Mouse (Mus musculus): Measurements from ENCODE around the gene Igsf21.

Igsf21 gene

GRCm38 (mm10) chr4:140096283-140096682 lies 150.3 kb downstream of the Igsf21 start:
- DNase-seq (ENCODE audit: low spot score): no peak

- DNase-seq (ENCODE audit: low spot score): no peak
Observed at GRCm38 (mm10) chr4:140094835-140095234, 151.7 kb downstream of the Igsf21 start.

GRCm38 (mm10) chr4:140092367-140092766 lies 154.2 kb downstream of the Igsf21 start:
- DNase-seq (ENCODE audit: low spot score): no peak

GRCm38 (mm10) chr4:140091693-140092092 lies 154.9 kb downstream of the Igsf21 start:
- DNase-seq (ENCODE audit: low spot score): no peak

- no peak for DNase-seq (ENCODE audit: low spot score)
Observed at GRCm38 (mm10) chr4:140089676-140090075, 156.9 kb downstream of the Igsf21 start.

- DNase-seq (ENCODE audit: low spot score): no peak
Observed at GRCm38 (mm10) chr4:140088711-140089440, 157.7 kb downstream of the Igsf21 start.

GRCm38 (mm10) chr4:140086192-140086591 lies 160.4 kb downstream of the Igsf21 start:
- no peak for DNase-seq (ENCODE audit: low spot score)

GRCm38 (mm10) chr4:140084521-140085011 lies 162.0 kb downstream of the Igsf21 start:
- DNase-seq (ENCODE audit: low spot score): peak; percentile 14

- no peak for DNase-seq (ENCODE audit: low spot score)
Observed at GRCm38 (mm10) chr4:140084064-140084463, 162.5 kb downstream of the Igsf21 start.

- DNase-seq (ENCODE audit: low spot score): no peak
Observed at GRCm38 (mm10) chr4:140078416-140078815, 168.2 kb downstream of the Igsf21 start.

- no peak for DNase-seq (ENCODE audit: low spot score)
Observed at GRCm38 (mm10) chr4:140077615-140078014, 169.0 kb downstream of the Igsf21 start.

- DNase-seq (ENCODE audit: low spot score): no peak
Observed at GRCm38 (mm10) chr4:140076852-140077563, 169.6 kb downstream of the Igsf21 start.

GRCm38 (mm10) chr4:140076428-140076827 lies 170.2 kb downstream of the Igsf21 start:
- no peak for DNase-seq (ENCODE audit: low spot score)

- no peak for DNase-seq (ENCODE audit: low spot score)
Observed at GRCm38 (mm10) chr4:140071047-140071446, 175.5 kb downstream of the Igsf21 start.

- no peak for DNase-seq (ENCODE audit: low spot score)
Observed at GRCm38 (mm10) chr4:140070331-140070652, 176.3 kb downstream of the Igsf21 start.

- no peak for DNase-seq (ENCODE audit: low spot score)
Observed at GRCm38 (mm10) chr4:140069563-140070330, 176.8 kb downstream of the Igsf21 start.

GRCm38 (mm10) chr4:140068468-140068867 lies 178.1 kb downstream of the Igsf21 start:
- DNase-seq (ENCODE audit: low spot score): no peak

GRCm38 (mm10) chr4:140066011-140066410 lies 180.6 kb downstream of the Igsf21 start:
- no peak for DNase-seq (ENCODE audit: low spot score)

GRCm38 (mm10) chr4:140063153-140063671 lies 183.4 kb downstream of the Igsf21 start:
- no peak for DNase-seq (ENCODE audit: low spot score)

GRCm38 (mm10) chr4:140060251-140060650 lies 186.3 kb downstream of the Igsf21 start:
- no peak for DNase-seq (ENCODE audit: low spot score)

GRCm38 (mm10) chr4:140053042-140053441 lies 193.5 kb downstream of the Igsf21 start:
- DNase-seq (ENCODE audit: low spot score): no peak

- no peak for DNase-seq (ENCODE audit: low spot score)
Observed at GRCm38 (mm10) chr4:140052575-140052974, 194.0 kb downstream of the Igsf21 start.
